Mouse (Mus musculus) MEL (cell line): Measurements from ENCODE around the gene Cpt1a. TPM values are rescaled to one million over a fixed set of nuclear protein-coding genes. Genes with fewer than 3 reads are reported as not detected.

Source experiments
- DNase-seq: peaks from one replicate; pipeline ENCODE4 v3.0.0; 2011; ENCODE audit warnings: low read depth, low spot score
- H3K27ac ChIP-seq: 2 replicates; pipeline ENCODE4 v1.5.1; 2012; ENCODE audit warnings: low read depth, mild to moderate bottlenecking, control low read depth, low read length, moderate library complexity; ENCODE audit not compliant: control insufficient read depth
- H3K27me3 ChIP-seq, 2 experiments: fragments of 150-350 bp in 1 of 2; sonication (generic) in 1 of 2; 2 replicates each; pipeline ENCODE4 v1.6.1; 2012; ENCODE audit warnings: low read length in 2 of 2, mild to moderate bottlenecking in 2 of 2, improper control_type of control experiment in 1 of 2, moderate library complexity in 1 of 2; ENCODE audit not compliant: insufficient read depth in 2 of 2, control insufficient read depth in 1 of 2
- H3K36me3 ChIP-seq, 2 experiments: 2 replicates each; pipeline ENCODE4 v1.6.1; 2012 to 2014; ENCODE audit warnings: low read length in 2 of 2, improper control_type of control experiment in 1 of 2, inconsistent platforms in 1 of 2, mild to moderate bottlenecking in 1 of 2; ENCODE audit not compliant: insufficient read depth in 2 of 2, control insufficient read depth in 1 of 2
- H3K4me1 ChIP-seq, 2 experiments: fragments of 150-350 bp in 1 of 2; sonication (generic) in 1 of 2; 2 replicates each; pipeline ENCODE4 v1.6.1; 2012; ENCODE audit warnings: low read length in 2 of 2, improper control_type of control experiment in 1 of 2, mild to moderate bottlenecking in 1 of 2; ENCODE audit not compliant: insufficient read depth in 2 of 2, control insufficient read depth in 1 of 2
- H3K4me3 ChIP-seq, 2 experiments: fragments of 150-350 bp in 1 of 2; sonication (generic) in 1 of 2; 2 replicates each; pipeline ENCODE4 v1.5.1; 2012; ENCODE audit warnings: low read depth in 2 of 2, low read length in 2 of 2, mild to moderate bottlenecking in 2 of 2, moderate library complexity in 2 of 2, control low read depth in 1 of 2, improper control_type of control experiment in 1 of 2; ENCODE audit not compliant: control insufficient read depth in 1 of 2, insufficient read depth in 1 of 2
- H3K79me2 ChIP-seq: 2 replicates; pipeline ENCODE4 v1.6.1; 2012; ENCODE audit warnings: mild to moderate bottlenecking, low read length, moderate library complexity; ENCODE audit not compliant: control insufficient read depth, poor library complexity, insufficient read depth
- H3K9ac ChIP-seq: 2 replicates; pipeline ENCODE4 v1.6.1; 2012; ENCODE audit warnings: low read depth, mild to moderate bottlenecking, control low read depth, low read length, moderate library complexity; ENCODE audit not compliant: control insufficient read depth, poor library complexity, severe bottlenecking
- H3K9me3 ChIP-seq: fragments of 150-350 bp; sonication (generic); replicated peaks from 2 replicates; pipeline ENCODE4 v1.6.1; 2012; ENCODE audit warnings: mild to moderate bottlenecking, low read length, improper control_type of control experiment, moderate library complexity; ENCODE audit not compliant: insufficient read depth
- BHLHE40 ChIP-seq: IDR thresholded peaks from 2 replicates; pipeline ENCODE4 v1.6.1; 2012; ENCODE audit warnings: low read depth, mild to moderate bottlenecking, inconsistent platforms, low read length, improper control_type of control experiment, borderline replicate concordance
- CHD1 ChIP-seq: IDR thresholded peaks from 2 replicates; pipeline ENCODE4 v1.6.1; 2012; ENCODE audit warnings: low read depth, mild to moderate bottlenecking, inconsistent platforms, low read length, improper control_type of control experiment
- CHD2 ChIP-seq: IDR thresholded peaks from 2 replicates; pipeline ENCODE4 v1.6.1; 2011; ENCODE audit warnings: low read length, improper control_type of control experiment
- EP300 ChIP-seq, 2 experiments: IDR thresholded peaks; 2 replicates each; pipeline ENCODE4 v1.6.1; 2011; ENCODE audit warnings: improper control_type of control experiment in 2 of 2, low read length in 2 of 2, low read depth in 1 of 2, mild to moderate bottlenecking in 1 of 2
- ETS1 ChIP-seq: IDR thresholded peaks from 2 replicates; pipeline ENCODE4 v1.6.1; 2012; ENCODE audit warnings: low read depth, mild to moderate bottlenecking, inconsistent platforms, low read length, improper control_type of control experiment, moderate library complexity
- GABPA ChIP-seq: IDR thresholded peaks from 2 replicates; pipeline ENCODE4 v1.6.1; 2012; ENCODE audit warnings: low read depth, mild to moderate bottlenecking, inconsistent platforms, low read length, improper control_type of control experiment, moderate library complexity
- JUND ChIP-seq: IDR thresholded peaks from 2 replicates; pipeline ENCODE4 v1.6.1; 2011; ENCODE audit warnings: low read depth, mild to moderate bottlenecking, improper control_type of control experiment, low read length
- KAT2A ChIP-seq: conservative IDR thresholded peaks from 2 replicates; pipeline ENCODE4 v1.6.1; 2012; ENCODE audit warnings: low read depth, low read length, improper control_type of control experiment, inconsistent platforms
- MAFK ChIP-seq: IDR thresholded peaks from 2 replicates; pipeline ENCODE4 v1.6.1; 2011; ENCODE audit warnings: low read depth, mild to moderate bottlenecking, low read length, improper control_type of control experiment, borderline replicate concordance
- MAX ChIP-seq: IDR thresholded peaks from 2 replicates; pipeline ENCODE4 v1.6.1; 2011; ENCODE audit warnings: low read length, improper control_type of control experiment
- MAZ ChIP-seq: IDR thresholded peaks from 2 replicates; pipeline ENCODE4 v1.6.1; 2012; ENCODE audit warnings: low read depth, mild to moderate bottlenecking, inconsistent platforms, low read length, improper control_type of control experiment
- MYB ChIP-seq: IDR thresholded peaks from 2 replicates; pipeline ENCODE4 v1.6.1; 2011; ENCODE audit warnings: mild to moderate bottlenecking, low read depth, low read length, improper control_type of control experiment
- MYC ChIP-seq: IDR thresholded peaks from 2 replicates; pipeline ENCODE4 v1.6.1; 2011; ENCODE audit warnings: low read depth, mild to moderate bottlenecking, low read length, improper control_type of control experiment, moderate library complexity
- NRF1 ChIP-seq: IDR thresholded peaks from 2 replicates; pipeline ENCODE4 v1.6.1; 2014; ENCODE audit warnings: low read depth, mild to moderate bottlenecking, inconsistent platforms, low read length, improper control_type of control experiment, moderate library complexity; ENCODE audit not compliant: poor library complexity, insufficient read depth, severe bottlenecking
- POLR2AphosphoS2 ChIP-seq: IDR thresholded peaks from 2 replicates; pipeline ENCODE4 v1.6.1; 2011; ENCODE audit warnings: low read length, improper control_type of control experiment
- POLR2AphosphoS5 ChIP-seq: IDR thresholded peaks from 2 replicates; pipeline ENCODE4 v1.6.1; 2012; ENCODE audit warnings: low read depth, borderline replicate concordance, mild to moderate bottlenecking, inconsistent platforms, low read length, moderate library complexity, mixed read lengths
- RCOR1 ChIP-seq: IDR thresholded peaks from 2 replicates; pipeline ENCODE4 v1.6.1; 2012; ENCODE audit warnings: low read depth, mild to moderate bottlenecking, inconsistent platforms, low read length, improper control_type of control experiment
- SIN3A ChIP-seq: IDR thresholded peaks from 2 replicates; pipeline ENCODE4 v1.6.1; 2012; ENCODE audit warnings: low read length, improper control_type of control experiment, inconsistent platforms
- TAL1 ChIP-seq: IDR thresholded peaks from 2 replicates; pipeline ENCODE4 v1.6.1; 2012; ENCODE audit warnings: mild to moderate bottlenecking, inconsistent platforms, low read length, moderate library complexity, mixed read lengths
- TCF12 ChIP-seq: IDR thresholded peaks from 2 replicates; pipeline ENCODE4 v1.6.1; 2014; ENCODE audit warnings: low read depth, mild to moderate bottlenecking, inconsistent platforms, low read length, improper control_type of control experiment, moderate library complexity
- UBTF ChIP-seq: IDR thresholded peaks from 2 replicates; pipeline ENCODE4 v1.6.1; 2012; ENCODE audit warnings: low read depth, mild to moderate bottlenecking, inconsistent platforms, low read length, improper control_type of control experiment, moderate library complexity, borderline replicate concordance; ENCODE audit not compliant: insufficient read depth
- USF1 ChIP-seq: IDR thresholded peaks from 2 replicates; pipeline ENCODE4 v1.6.1; 2014; ENCODE audit warnings: low read depth, mild to moderate bottlenecking, inconsistent platforms, low read length, improper control_type of control experiment, moderate library complexity
- USF2 ChIP-seq, 2 experiments: IDR thresholded peaks; 2 replicates each; pipeline ENCODE4 v1.6.1; 2011 to 2012; ENCODE audit warnings: improper control_type of control experiment in 2 of 2, low read length in 2 of 2, borderline replicate concordance in 1 of 2, inconsistent platforms in 1 of 2, low read depth in 1 of 2, mild to moderate bottlenecking in 1 of 2; ENCODE audit not compliant: insufficient read depth in 1 of 2
- ZC3H11A ChIP-seq: IDR thresholded peaks from 2 replicates; pipeline ENCODE4 v1.6.1; 2012; ENCODE audit warnings: low read depth, mild to moderate bottlenecking, inconsistent platforms, low read length, improper control_type of control experiment
- ZKSCAN1 ChIP-seq: IDR thresholded peaks from 2 replicates; pipeline ENCODE4 v1.6.1; 2012; ENCODE audit warnings: low read depth, mild to moderate bottlenecking, inconsistent platforms, low read length, improper control_type of control experiment, moderate library complexity
- ZMIZ1 ChIP-seq: IDR thresholded peaks from 2 replicates; pipeline ENCODE4 v1.6.1; 2012; ENCODE audit warnings: low read depth, mild to moderate bottlenecking, inconsistent platforms, low read length, improper control_type of control experiment, moderate library complexity
- ZNF384 ChIP-seq: IDR thresholded peaks from 2 replicates; pipeline ENCODE4 v1.6.1; 2012; ENCODE audit warnings: low read depth, mild to moderate bottlenecking, inconsistent platforms, low read length, improper control_type of control experiment
- polyA plus RNA-seq, 2 experiments: library from polyadenylated mRNA; stranded (reverse) in 1 of 2; unstranded in 1 of 2; fragments of >175 nt in 1 of 2; fragments of >200 nt in 1 of 2; gene quantifications; 2 replicates each; pipeline versions ENCODE4 v1.2.1 to v1.2.4; 2012; ENCODE audit warnings: low replicate concordance in 2 of 2, low read depth in 1 of 2; ENCODE audit not compliant: insufficient read length in 2 of 2, insufficient read depth in 1 of 2, missing spikeins in 1 of 2
- total RNA-seq: library from RNA; depleted of rRNA; stranded (reverse); fragments of 300-350 nt; gene quantifications from 2 replicates; pipeline ENCODE4 v1.2.3, GENCODE M21; 2012

Gene Cpt1a
- total and polyA plus RNA-seq, 3 experiments = 16.1 to 40.4 TPM; not detected in 1

- H3K27ac ChIP-seq = no peak overlapping the region
- no peaks in the 10 kb centered on the region for H3K79me2 ChIP-seq
- no peaks in the 10 kb centered on the region for H3K4me1 ChIP-seq
- no peak for DNase-seq
- H3K9ac ChIP-seq = no peak overlapping the region
- H3K9me3 ChIP-seq = no peaks in the 10 kb centered on the region
- TF ChIP-seq ZC3H11A = no peak
- no peak for TF ChIP-seq MAX
- TF ChIP-seq EP300 (IDR thresholded peaks at IDR 0.05; ENCODE audit: low read depth in 1 of 2, low read length in 2 of 2) = no peak
- TF ChIP-seq TCF12 = no peak
- TF ChIP-seq ZKSCAN1 = no peak
- no peak for TF ChIP-seq POLR2AphosphoS5
- no peak for TF ChIP-seq KAT2A
- TF ChIP-seq UBTF = no peak
- TF ChIP-seq GABPA = no peak
- TF ChIP-seq CHD2 = no peak
- no peak for TF ChIP-seq ZNF384
- no peak for TF ChIP-seq SIN3A
- TF ChIP-seq MYC = no peak
- no peak for TF ChIP-seq USF2 (IDR thresholded peaks at IDR 0.05; ENCODE audit: borderline replicate concordance in 1 of 2, insufficient read depth in 1 of 2, low read depth in 1 of 2, low read length in 2 of 2)
- TF ChIP-seq USF1 = no peak
- TF ChIP-seq JUND = no peak
- no peak for TF ChIP-seq MYB
- TF ChIP-seq POLR2AphosphoS2 = no peak
- peaks cover 0 to 1% of the 10 kb centered on the region in 2 experiments; a peak in 3 of 4 replicates for H3K27me3 ChIP-seq
- no peak overlapping the region for H3K4me3 ChIP-seq
- no peaks in the 10 kb centered on the region for H3K36me3 ChIP-seq
These were observed 102.1 kb downstream of the Cpt1a start for GRCm38 (mm10) chr19:3424214-3424613.

DNA sequence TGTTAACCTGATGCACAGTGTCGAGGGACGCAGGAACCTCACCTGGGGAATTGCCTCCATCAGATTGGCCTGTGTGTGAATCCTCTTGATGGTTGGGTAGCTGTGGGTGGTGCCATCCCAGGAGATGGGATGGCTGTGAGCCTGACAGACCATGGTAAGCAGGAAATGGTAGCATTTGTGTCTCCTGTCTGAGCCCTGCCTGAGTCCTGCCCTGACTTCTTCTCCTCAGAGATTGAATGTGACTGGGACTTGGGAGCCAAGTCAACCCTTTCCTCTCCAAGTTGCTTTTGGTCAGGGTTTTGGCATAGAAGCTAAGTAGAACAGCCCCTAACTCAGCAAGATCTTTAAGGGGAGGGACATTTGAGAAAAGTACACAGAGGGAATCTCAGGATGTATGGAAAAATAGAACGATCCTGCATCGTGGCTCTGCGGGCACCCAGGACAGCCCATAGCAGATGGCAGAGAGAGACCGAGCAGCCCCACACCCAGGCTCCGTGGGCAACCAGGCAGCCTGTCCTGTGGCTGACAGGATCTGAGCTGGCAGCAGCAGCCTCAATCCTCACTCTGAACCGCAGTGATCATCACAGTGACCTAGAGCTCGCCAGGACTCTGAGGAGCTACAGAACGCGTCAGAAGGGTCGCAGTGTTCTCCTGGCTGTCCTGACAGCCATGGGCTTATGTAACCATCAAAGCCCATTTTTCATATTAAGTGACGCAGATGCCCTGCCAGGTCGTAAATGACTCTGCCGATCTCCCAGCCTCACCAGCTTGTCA is 106.1 kb downstream of the Cpt1a start:
- TF ChIP-seq BHLHE40 = no peak
- TF ChIP-seq ETS1 = no peak
- TF ChIP-seq CHD1 = no peak
- TF ChIP-seq RCOR1 = no peak
- TF ChIP-seq TAL1 = no peak
- no peak for TF ChIP-seq MAZ
- no peak for TF ChIP-seq MAX
- TF ChIP-seq CHD2 = no peak
- TF ChIP-seq UBTF = no peak
- TF ChIP-seq ZMIZ1 = no peak
- TF ChIP-seq MYB = no peak
- TF ChIP-seq MAFK = no peak
- TF ChIP-seq NRF1 = no peak
- TF ChIP-seq, all 39 proteins: peak for 0
- no peak for DNase-seq
- Histone ChIP-seq H3K27me3 (no peaks in the 10 kb centered on the region; a peak in 1 of 4 replicates), H3K9ac (no peak overlapping the region), H3K36me3 (no peaks in the 10 kb centered on the region), H3K79me2 (no peaks in the 10 kb centered on the region), H3K4me1 (no peaks in the 10 kb centered on the region), H3K9me3 (no peaks in the 10 kb centered on the region), H3K27ac (no peak overlapping the region), H3K4me3 (no peak overlapping the region)
